Mouse (Mus musculus): ENCODE data around the gene Gm20388. TPM values are rescaled to one million over a fixed set of nuclear protein-coding genes. Genes with fewer than 3 reads are reported as not detected.

Gm20388 gene
- polyA plus RNA-seq, 1 experiment from 2014 or later: not detected

DNA sequence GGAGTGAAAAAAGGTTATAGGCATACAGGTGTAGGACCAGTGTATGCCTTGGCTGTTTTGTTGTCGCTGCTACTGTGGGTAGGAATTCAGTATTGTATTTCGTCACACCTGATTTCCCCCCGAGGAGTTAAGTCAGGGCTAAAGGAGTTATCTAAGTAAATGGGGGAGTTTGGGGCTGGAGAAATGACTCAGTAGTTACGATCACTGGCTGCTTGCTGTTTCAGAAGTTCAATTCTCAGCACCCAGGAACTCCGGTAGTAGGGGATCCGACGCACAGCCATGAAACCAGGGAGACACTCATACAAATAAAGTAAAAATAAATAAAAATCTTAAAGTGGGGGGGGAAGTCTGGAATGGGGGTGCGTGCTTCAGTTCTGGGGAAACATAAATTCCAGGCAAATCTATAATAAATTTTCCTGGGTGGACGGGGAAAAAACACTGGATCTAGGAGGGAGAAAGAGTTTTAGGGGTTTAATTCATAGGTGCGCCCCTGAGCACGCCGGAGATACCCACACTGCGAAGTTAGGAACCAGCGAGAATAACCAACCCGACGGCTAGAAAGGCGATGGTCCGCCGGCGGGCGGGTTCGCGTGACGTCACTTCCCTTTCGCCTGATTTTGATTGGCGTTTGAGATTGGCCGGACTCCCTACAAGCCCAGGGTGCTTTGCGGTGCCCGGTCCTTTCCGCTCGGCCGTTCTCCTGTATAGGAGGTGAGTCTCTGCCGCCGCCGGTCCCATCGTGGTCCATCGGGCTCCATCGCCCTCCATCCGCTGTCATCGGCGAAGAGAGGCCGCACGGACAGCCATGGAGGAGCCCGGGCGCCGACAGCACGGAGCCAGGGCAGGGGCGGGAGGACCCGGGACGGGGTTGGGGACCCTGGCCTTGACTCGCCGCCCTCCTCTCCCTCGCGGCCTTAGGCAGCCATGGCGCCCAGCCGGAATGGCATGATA is 3191.4 kb downstream of the Gm20388 start, which contains the start of gene Rpl13:
Gene Rpl13 (plus strand): TSS at position 616 of the 951 bp plus-strand sequence.

DNA sequence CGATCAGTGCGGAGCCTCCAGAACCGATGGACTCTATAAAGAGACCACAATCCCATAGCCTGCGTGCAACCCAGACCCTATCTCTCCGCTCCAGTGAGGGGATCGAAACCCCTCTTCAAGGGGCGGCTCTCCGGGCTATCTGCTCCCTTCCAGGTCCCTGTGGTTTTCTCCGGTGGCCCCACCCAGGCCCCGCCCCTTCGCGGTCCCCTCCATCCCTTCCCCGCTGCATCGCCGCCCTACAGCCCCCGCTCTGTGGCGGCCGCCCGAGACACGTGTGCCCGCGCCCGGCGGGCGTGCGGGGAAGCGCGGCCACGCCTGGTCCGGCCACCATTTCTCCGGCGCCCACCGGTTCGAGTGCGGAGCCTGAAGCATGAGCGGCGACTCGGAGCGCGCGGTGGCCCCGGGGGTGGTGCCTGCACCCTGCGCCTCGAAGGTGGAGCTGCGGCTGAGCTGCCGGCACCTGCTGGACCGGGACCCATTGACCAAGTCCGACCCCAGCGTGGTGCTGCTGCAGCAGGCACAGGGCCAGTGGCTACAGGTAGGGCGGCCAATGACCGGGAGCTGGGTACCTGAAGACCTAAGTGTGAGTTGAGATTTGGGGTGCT is 3206.6 kb downstream of the Gm20388 start, which contains the start of gene Cpne7:
Gene Cpne7 (plus strand): TSS at position 248 of the 605 bp plus-strand sequence.

DNA sequence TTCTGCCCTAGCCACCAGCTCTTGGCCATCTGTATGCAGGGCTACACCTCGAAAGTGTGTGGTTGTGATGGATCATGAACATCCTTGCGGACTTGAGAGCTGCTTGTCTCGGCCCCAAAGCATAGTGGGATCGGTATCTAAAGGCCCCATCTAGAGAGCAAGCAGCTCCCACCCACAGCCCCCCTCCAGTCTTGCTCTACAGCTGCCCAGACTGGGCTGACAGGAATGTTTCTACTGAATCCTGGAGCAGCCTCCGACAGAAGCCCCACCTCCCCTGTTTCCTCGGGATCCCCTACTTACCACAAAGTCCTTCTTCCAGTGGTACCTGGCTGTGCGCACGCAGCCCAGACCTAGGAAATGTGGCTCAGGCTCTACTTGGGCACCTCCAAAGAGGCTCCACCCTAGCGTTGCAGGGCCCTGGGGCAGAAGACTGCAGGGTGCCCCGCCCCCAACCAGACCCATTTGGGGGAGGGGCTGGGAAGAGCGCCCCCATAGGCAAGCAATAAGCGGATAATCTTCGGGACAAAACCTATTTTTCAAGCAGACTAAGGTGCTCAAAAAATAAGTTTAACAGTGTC is 3247.3 kb downstream of the Gm20388 start, which contains the start of gene Sult5a1:
Gene Sult5a1 (minus strand): TSS at position 428 of the 578 bp plus-strand sequence.

DNA sequence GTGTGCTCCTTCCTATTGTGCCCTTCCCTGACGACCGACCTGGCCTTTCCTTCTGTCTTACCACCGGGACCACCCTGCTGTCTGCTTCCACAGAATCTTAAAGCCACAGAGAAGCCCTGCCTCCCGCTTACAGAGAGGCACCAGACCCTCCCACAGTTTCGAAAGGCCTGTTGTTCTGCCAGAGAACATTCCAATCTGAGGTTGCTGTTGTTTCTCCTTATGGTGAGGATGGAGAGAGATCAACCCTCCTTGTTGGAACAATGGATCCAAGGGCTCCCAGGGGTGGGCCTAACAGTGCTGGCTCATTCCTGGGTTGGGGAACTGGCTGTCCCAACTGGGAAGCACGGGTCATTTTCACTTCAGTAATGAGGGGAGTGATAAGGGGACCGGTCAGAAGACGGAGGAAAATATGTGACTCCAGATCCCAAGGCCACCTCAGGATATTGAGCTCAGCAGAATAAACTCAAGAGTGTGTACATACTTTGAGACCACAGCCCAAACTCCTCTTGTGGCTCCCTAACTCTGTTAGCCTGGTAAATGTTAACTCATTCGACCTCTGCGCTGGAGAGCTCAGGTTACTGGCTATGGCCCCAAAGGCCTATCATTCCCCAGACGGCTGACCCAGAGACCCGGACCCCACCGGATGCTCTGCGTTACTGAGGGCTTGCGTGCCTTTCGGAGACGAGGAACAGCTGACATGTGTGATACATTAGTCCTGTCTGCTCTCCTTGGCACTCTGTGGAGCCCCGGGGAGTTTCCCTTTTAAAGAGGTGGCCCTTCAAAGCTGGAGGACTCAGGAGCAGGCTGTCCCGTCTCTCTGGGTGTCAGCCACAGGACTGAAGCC is 3275.1 kb downstream of the Gm20388 start, which contains the start of gene Dpep1:
Gene Dpep1 (plus strand): TSS at position 677 of the 844 bp plus-strand sequence.

DNA sequence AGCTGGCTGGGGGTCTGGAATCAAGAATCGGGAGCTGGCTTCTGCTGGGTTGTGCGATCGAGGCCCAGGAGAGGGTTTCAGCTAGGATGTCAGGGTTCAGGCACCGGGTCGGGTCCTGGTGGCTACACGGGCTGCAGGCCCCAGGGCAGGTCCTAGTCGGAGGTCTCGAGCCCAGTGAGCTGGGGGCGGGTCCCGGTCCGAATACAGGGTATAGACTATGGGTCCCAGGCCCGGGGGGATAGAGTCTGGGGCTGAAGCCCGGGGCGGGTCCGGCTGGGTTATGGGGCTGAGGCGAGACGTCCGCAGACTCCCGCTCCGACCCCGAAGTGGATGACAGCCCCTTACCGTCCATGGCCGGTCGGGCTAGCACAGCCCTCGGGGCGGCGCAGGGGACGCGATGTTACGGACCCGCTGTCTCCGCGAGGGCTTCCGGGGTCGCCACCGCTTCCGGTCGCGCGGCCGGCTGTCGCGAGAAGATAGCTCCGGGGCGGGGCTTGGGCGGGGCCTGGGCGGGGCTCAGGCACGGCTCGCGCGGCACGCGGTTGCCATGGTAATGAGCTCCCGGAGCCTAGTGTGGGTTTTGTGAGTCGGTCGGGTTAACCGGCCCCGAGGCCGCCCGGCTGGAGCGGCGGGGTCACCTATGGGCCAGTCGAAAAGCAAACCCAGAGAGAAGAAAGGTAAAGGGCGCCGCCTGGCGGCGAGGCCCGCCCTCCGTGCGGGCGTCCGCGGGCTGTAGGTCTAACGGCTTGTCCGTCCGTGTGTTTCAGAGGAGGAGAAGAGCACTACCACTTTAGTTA is 3301.9 kb downstream of the Gm20388 start, which contains the start of the genes Chmp1a and Spata33:
Gene Chmp1a (minus strand): TSS at position 443 of the 797 bp plus-strand sequence.
Gene Spata33 (plus strand): TSS at position 512 of the 797 bp plus-strand sequence.

DNA sequence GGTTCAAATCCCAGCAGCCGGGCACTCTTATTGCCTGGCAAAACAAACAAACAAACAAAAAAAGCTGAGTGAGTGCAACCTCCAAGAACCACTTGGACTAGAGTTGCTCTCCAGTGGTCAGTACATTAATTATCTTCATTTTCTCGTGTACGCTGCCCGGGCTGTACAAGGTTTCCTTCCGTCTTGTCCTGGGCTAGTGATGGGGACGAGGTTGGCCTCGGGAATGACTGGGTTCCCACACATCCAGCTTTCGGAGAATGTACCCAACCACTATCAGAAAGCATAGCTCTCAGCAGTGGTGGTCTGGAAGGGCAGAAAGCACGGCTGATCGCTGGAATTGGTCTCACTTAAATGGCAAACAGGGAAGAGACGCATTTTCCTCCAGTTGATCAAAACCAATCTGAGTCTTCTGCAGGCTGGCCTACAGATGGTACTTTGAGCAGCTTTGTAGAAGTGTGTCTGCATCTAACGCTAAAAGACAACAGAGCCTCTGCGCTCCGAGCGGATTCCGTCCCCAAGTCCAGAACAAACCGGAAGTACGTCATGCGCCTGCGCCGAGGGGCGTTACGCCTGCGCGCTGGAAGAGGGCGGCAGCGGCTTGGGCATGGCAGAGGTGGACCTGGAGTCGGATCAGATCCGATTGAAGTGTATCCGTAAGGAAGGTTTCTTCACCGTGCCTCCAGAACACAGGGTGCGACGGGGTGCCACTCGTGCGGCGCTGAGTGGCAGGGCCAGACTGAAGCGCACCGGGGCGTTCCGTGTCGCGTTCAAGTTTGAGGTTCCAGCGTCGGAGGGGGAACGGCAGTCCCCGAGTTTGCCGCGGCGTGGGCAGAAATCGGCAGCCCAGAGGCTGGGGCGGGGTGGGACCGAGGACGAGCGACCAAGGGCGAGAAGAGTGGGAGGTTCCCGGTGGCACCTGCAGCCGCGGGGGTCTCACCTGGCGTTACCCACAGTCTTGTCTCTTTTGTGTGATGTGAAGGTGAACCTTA is 3313.9 kb downstream of the Gm20388 start, which contains the start of gene Cdk10:
Gene Cdk10 (plus strand): TSS at position 565 of the 989 bp plus-strand sequence.

DNA sequence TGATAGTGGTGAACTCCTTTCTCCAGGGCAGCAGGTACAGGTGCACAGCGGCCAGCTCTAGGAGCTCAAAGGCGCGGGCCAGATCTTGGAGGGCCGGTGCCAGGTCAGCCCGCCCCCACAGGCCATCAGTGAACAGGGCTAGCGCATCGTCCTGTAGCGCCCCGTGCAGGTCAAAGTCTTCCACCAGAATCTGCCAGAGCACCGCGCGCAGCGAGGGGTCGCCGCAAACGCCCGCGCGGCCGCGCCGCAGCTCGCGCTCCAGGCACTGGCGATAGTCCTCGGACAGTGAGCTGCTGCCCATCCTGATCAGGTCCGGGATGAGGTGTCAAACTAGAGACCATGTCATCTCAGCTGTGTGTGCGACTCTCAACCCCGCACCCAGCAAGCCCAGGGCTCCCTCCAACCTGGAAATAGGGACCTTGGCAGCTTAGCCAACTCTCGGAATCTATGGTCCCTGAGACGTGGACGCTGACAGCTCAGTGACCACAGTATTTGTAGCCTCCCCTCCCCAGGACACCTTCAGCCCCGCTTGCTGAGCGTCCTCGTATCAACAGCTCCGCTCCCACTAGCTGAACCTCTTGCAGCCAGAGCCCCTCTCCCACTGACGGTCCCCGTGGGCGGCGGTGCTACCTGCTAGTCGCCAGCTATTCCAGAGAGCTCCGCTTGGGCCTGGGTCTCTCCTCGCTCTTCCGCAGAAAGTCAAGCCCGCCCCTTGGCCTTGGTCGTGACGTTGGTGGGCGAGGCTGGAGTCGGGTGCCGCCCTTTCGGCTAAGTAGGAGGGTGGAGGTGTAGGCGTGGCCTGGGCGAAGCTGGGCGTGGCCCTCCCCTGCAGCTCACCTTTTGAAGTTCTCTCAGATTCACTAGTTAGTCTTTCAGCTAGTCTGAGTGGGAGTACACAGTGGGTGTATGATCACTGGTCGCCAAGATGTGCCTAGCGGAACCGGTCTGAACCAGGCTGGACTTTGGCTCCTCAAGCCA is 3325.2 kb downstream of the Gm20388 start, which contains the start of gene Spata2l:
Gene Spata2l (minus strand): TSS at position 714 of the 978 bp plus-strand sequence.

DNA sequence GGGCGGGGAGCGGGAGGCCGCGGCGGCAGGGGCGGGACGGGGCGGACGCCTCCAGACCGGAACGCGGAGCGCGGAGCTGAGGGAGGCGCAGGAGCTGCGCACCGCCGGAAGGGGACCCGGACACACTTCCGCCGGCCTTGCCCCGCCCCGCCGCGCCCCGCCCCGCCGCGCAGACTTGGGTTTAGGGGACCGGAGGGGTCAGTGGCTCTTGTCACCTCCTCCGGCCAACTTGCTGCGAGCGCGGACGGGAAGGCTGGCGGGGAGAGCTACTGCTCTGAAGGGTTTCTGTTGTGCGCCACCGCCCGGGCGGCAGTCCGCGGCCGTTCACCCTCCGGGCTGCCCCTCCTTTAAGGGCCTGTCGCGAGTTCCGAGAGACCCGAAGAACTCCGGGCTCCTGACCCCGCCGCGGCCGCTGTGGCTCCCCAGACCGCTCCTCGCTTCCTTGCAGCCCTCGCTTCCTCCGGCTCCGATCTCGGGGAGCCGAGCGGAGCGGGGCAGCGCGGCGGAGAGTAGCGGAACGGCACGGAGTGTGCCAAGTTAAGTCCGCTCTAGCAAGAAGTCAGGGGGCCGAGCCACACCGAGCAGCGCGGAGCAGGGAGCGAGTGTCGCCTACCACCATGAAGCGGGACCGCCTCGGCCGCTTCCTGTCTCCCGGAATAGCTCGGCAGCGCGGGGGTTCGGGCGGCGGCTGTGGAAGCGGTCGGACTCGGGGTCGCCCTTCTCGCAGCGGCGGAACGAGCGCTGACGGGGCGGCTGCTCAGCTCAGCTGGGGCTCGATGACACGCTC is 3343.7 kb downstream of the Gm20388 start, which contains the start of the genes Zfp276 and Vps9d1:
Gene Zfp276 (plus strand): TSS at position 97 of the 787 bp plus-strand sequence.
Gene Vps9d1 (minus strand): TSS at position 250 of the 787 bp plus-strand sequence.

DNA sequence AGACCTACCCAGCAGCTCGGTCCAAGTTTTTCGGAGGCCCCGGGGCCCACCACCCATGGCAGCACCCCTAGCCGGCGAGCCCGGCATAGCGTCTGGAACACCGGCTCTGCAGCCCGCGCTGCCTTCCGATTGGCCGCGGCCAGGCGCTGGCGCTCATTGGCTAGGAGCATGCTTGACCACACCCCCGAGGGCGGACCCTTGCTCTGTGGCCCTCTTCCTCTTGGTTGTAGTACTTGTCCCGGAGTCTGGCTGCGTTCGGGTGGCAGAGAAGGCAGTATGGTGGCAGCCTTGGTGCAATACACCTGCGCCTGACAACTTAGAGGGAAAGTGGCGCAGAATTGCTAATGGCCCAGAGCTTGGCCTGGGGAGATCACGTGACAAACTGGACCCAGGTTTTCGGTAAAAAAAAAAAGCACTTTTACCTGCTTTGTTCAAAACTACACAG is 3407.8 kb downstream of the Gm20388 start, which contains the start of gene Fanca:
Gene Fanca (minus strand): TSS at position 110 of the 445 bp plus-strand sequence.

DNA sequence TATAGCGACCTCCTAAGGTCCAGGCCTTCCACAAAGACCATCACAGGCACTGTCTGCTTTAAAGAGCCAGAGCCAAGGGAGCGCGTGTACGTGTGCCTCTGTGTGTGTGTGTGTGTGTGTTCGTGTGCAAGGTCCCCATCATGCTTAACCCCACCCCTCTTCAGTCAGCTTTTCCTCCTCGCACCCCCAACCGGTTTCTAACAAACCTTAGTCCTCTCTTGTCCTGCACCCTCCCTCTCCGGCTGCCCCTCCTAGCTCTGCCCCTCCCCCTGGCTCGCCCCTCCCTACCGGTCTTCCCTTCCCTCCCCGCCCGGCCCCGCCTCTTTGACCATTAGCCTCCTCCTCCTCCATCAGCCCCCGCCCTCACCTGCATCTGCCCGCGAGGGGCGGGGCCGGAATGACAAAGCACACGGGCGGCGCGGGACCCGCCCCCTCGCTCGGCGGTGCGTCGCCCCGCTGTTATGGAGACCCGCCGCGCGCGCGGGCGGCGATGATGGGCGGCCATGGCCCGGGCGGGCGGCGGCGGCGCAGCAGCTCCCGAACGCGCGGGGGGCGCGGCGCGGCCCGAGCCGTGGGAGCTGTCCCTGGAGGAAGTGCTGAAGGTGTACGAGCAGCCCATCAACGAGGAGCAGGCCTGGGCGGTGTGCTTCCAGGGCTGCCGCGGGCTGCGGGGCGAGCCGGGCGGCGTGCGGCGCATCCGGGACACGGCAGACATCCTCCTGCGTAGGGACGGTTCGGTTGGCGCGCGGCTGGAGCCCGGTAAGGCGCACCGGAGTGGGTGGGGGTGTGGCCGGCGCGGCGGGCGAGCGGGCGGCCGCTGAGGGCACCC is 3421.8 kb downstream of the Gm20388 start, which contains the start of gene Spire2:
Gene Spire2 (plus strand): TSS at position 452 of the 829 bp plus-strand sequence.

DNA sequence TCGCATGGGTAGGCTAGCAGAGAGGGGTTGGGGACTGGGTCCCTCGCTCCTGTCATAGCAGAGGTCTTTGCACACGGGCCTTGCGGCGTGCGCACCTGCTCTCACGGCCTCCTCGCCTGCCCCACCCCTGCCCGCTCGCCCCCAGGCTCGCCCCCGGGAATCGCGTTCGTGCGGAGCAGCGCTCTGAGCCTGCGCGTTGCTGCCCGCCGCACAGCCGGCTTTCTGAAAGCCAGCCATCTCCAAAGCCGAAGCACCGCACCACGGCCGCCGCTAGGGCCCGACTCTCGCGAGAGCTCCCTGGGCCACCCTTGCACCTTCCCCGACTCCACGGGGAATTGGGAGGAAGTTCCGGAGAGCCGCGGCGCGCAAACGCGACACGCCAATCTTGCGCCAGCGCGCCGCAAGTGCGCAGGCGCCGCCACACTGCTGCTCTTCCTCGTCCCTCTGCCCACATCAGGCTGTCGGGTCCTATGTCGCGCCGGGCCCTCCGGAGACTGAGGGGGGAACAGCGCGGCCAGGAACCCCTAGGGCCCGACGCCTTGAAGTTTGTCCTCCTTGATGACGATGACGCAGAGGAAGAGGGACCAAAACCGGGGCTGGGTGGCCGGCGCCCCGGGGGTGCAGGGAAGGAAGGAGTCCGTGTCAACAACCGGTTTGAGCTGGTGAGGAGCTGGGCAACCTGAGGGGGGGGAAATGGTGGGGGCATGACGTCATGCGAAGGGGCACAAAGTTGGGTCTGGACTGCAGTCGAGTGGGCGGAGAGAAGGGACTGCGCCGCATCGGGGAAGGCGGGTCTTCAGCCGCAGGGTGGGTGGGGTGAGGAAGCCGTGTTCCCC is 3463.0 kb downstream of the Gm20388 start, which contains the start of gene Tcf25:
Gene Tcf25 (plus strand): TSS at position 351 of the 836 bp plus-strand sequence.

DNA sequence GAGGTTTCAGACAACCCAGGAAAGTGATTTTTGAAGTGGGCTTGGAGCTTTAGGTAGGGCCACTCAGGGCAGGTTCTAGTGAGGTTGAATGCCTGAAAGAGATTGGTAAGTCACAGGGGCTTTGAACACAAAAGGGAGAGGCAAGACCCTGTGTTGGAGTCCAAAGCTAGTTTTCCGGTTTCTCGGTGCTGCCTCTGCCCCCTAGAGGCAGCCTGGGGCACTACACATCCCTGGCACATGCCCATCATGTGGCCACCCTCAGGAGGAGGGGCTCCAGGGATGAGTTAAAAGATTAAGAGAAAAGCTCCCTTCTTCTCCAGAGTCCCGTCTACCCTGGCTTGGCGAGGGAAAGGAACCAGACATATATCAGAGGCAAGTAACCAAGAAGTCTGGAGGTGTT is 3496.1 kb downstream of the Gm20388 start, which contains the start of gene Mc1r:
Gene Mc1r (plus strand): TSS at position 322 of the 400 bp plus-strand sequence.

DNA sequence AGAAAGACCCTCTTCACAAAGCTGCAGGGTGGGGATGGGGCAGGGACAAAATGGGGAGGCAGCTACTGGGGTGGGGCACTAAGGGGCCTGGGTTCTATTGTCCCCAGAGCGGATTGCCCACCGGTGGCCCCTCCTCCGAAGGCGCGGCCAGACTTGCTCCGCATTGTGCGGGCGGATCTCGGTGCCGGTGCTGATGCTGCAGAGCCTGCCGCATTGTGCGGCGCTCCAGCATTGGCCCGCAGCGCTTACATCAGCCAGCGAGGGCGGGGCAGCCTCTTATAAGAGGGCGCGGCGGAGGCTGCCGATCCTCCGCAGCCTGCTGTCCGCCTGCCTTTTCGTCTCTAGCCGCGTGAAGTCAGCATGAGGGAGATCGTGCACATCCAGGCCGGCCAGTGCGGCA is 3500.6 kb downstream of the Gm20388 start, which contains the start of gene Tubb3:
Gene Tubb3 (plus strand): TSS at position 179 of the 400 bp plus-strand sequence.

DNA sequence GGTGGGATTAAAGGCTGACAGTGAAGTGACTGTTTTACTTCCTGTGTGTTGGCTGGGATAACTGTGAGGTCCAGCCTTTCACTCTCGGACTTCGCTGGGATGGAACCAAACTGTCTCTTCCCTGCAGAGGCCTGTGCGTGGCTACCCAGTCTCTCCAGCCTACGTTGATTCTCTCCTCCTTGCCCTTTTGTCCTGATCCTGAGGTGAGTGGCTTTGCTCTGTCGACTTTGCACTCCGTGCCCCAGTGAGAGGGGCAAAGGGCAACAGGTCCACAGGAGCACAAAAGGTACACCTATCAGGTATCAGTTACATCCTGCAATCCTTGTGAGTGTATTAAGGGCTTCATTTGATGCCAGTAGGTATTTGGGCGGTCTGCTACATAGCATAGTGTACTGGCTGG is 3512.8 kb downstream of the Gm20388 start, which contains the start of gene Def8:
Gene Def8 (plus strand): TSS at position 87 of the 400 bp plus-strand sequence.

